Mouse (Mus musculus): ENCODE measurements at regions not wholly inside any gene's neighbourhood (a gene's known extent, or its start where the extent isn't known, plus 50 kb on each side); places are given as distances from the start of the nearest gene placed in this dataset.
A peak's percentile ranks its signal among the peaks of the same experiment; 100 is the strongest.

GRCm38 (mm10) chr7:116917921-116918670 lies 413.9 kb downstream of the Nucb2 start:
- no peaks in the 10 kb centered on the region for H3K9me3 ChIP-seq
- no peak for ATAC-seq (ENCODE audit: low FRiP score)
- no peaks in the 10 kb centered on the region for H3K27me3 ChIP-seq
- no peak overlapping the region for H3K4me3 ChIP-seq
- WGBS: 87% methylated on average over 6 of the region's 6 CpGs
- H3K27ac ChIP-seq: no peak overlapping the region
- no peak overlapping the region for H3K4me2 ChIP-seq
- no peak overlapping the region for H3K9ac ChIP-seq
- no peaks in the 10 kb centered on the region; the same call in 1 of the 2 replicates for H3K4me1 ChIP-seq (replicated peaks)
- H3K36me3 ChIP-seq: no peaks in the 10 kb centered on the region

- no peak for ATAC-seq (ENCODE audit: low FRiP score)
- H3K36me3 ChIP-seq: no peaks in the 10 kb centered on the region
Measured at GRCm38 (mm10) chr7:116946448-116946847, 434.3 kb upstream of the Xylt1 start.

GRCm38 (mm10) chr7:116959196-116959895 lies 421.4 kb upstream of the Xylt1 start:
- no peak for ATAC-seq (ENCODE audit: low FRiP score)
- WGBS: 84% methylated on average over 14 of the region's 14 CpGs
- no peaks in the 10 kb centered on the region for H3K9me3 ChIP-seq
- no peaks in the 10 kb centered on the region for H3K36me3 ChIP-seq
- H3K4me2 ChIP-seq: no peak overlapping the region
- no peaks in the 10 kb centered on the region for H3K27me3 ChIP-seq
- H3K27ac ChIP-seq: no peak overlapping the region
- no peak overlapping the region for H3K9ac ChIP-seq
- no peaks in the 10 kb centered on the region for H3K4me1 ChIP-seq (replicated peaks)
- no peak overlapping the region for H3K4me3 ChIP-seq

More at GRCm38 (mm10) chr7:116946448-116946847, 434.3 kb upstream of the Xylt1 start:
- no peaks in the 10 kb centered on the region for H3K4me1 ChIP-seq (replicated peaks)
- WGBS: 88% methylated on average over 2 of the region's 2 CpGs
- no peak overlapping the region for H3K4me2 ChIP-seq
- H3K4me3 ChIP-seq: no peak overlapping the region
- no peaks in the 10 kb centered on the region for H3K27me3 ChIP-seq
- H3K9me3 ChIP-seq: no peaks in the 10 kb centered on the region
- H3K27ac ChIP-seq: no peak overlapping the region
- no peak overlapping the region for H3K9ac ChIP-seq

- no peaks in the 10 kb centered on the region for H3K4me1 ChIP-seq (replicated peaks)
- no peaks in the 10 kb centered on the region for H3K36me3 ChIP-seq
- ATAC-seq (ENCODE audit: low FRiP score): no peak
- H3K9me3 ChIP-seq: no peaks in the 10 kb centered on the region
- H3K27ac ChIP-seq: no peak overlapping the region
- H3K4me3 ChIP-seq: no peak overlapping the region
- H3K4me2 ChIP-seq: no peak overlapping the region
- no peak overlapping the region for H3K9ac ChIP-seq
- no peaks in the 10 kb centered on the region for H3K27me3 ChIP-seq
- 82% methylated on average over 6 of the region's 6 CpGs for WGBS
Measured at GRCm38 (mm10) chr7:116963839-116964238, 416.9 kb upstream of the Xylt1 start.

- H3K27me3 ChIP-seq: no peaks in the 10 kb centered on the region
- no peak for ATAC-seq (ENCODE audit: low FRiP score)
- H3K4me3 ChIP-seq: no peak overlapping the region
- H3K9me3 ChIP-seq: no peaks in the 10 kb centered on the region
- no peak overlapping the region for H3K9ac ChIP-seq
- H3K4me2 ChIP-seq: no peak overlapping the region
- no peak overlapping the region for H3K27ac ChIP-seq
- no peaks in the 10 kb centered on the region for H3K36me3 ChIP-seq
- H3K4me1 ChIP-seq (replicated peaks): no peaks in the 10 kb centered on the region
- 57% methylated on average over 2 of the region's 2 CpGs for WGBS
Measured at GRCm38 (mm10) chr7:116991351-116991750, 389.4 kb upstream of the Xylt1 start.

- Histone ChIP-seq H3K9me3 (no peaks in the 10 kb centered on the region), H3K4me3 (no peak overlapping the region), H3K9ac (no peak overlapping the region), H3K36me3 (no peaks in the 10 kb centered on the region), H3K27me3 (no peaks in the 10 kb centered on the region), H3K4me2 (no peak overlapping the region), H3K27ac (no peak overlapping the region), H3K4me1 (replicated peaks) (no peaks in the 10 kb centered on the region)
- no peak for ATAC-seq (ENCODE audit: low FRiP score)
Measured at GRCm38 (mm10) chr7:116992166-116992565, 388.6 kb upstream of the Xylt1 start.

- H3K4me1 ChIP-seq (replicated peaks): no peaks in the 10 kb centered on the region
- H3K4me3 ChIP-seq: no peak overlapping the region
- no peak overlapping the region for H3K4me2 ChIP-seq
- no peak overlapping the region for H3K9ac ChIP-seq
- no peaks in the 10 kb centered on the region for H3K27me3 ChIP-seq
- H3K27ac ChIP-seq: no peak overlapping the region
- ATAC-seq (ENCODE audit: low FRiP score): no peak
- 90% methylated on average over 3 of the region's 3 CpGs for WGBS
- H3K9me3 ChIP-seq: no peaks in the 10 kb centered on the region
- no peaks in the 10 kb centered on the region for H3K36me3 ChIP-seq
Measured at GRCm38 (mm10) chr7:116995770-116996169, 385.0 kb upstream of the Xylt1 start.

- Histone ChIP-seq H3K36me3 (no peaks in the 10 kb centered on the region), H3K9me3 (no peaks in the 10 kb centered on the region), H3K27me3 (no peaks in the 10 kb centered on the region), H3K9ac (no peak overlapping the region), H3K4me1 (replicated peaks) (no peaks in the 10 kb centered on the region), H3K4me3 (no peak overlapping the region), H3K27ac (no peak overlapping the region), H3K4me2 (no peak overlapping the region)
- ATAC-seq (ENCODE audit: low FRiP score): no peak
Measured at GRCm38 (mm10) chr7:117003167-117003566, 377.6 kb upstream of the Xylt1 start.

- no peaks in the 10 kb centered on the region for H3K36me3 ChIP-seq
- H3K4me1 ChIP-seq (replicated peaks): no peaks in the 10 kb centered on the region
- H3K27me3 ChIP-seq: no peaks in the 10 kb centered on the region
- no peaks in the 10 kb centered on the region for H3K9me3 ChIP-seq
- 93% methylated on average over 1 of the region's 1 CpGs for WGBS
- H3K4me3 ChIP-seq: no peak overlapping the region
- no peak overlapping the region for H3K27ac ChIP-seq
- H3K9ac ChIP-seq: no peak overlapping the region
- no peak for ATAC-seq (ENCODE audit: low FRiP score)
- H3K4me2 ChIP-seq: no peak overlapping the region
Measured at GRCm38 (mm10) chr7:117018349-117018748, 362.4 kb upstream of the Xylt1 start.

- Histone ChIP-seq H3K4me3 (no peak overlapping the region), H3K9ac (no peak overlapping the region), H3K27ac (no peak overlapping the region), H3K9me3 (no peaks in the 10 kb centered on the region), H3K4me1 (replicated peaks) (no peaks in the 10 kb centered on the region), H3K36me3 (no peaks in the 10 kb centered on the region), H3K4me2 (no peak overlapping the region), H3K27me3 (no peaks in the 10 kb centered on the region)
- WGBS: 68% methylated on average over 4 of the region's 4 CpGs
- no peak for ATAC-seq (ENCODE audit: low FRiP score)
Measured at GRCm38 (mm10) chr7:117021716-117022115, 359.1 kb upstream of the Xylt1 start.

GRCm38 (mm10) chr7:117044926-117045325 lies 335.9 kb upstream of the Xylt1 start:
- 76% methylated on average over 9 of the region's 9 CpGs for WGBS
- Histone ChIP-seq H3K4me1 (replicated peaks) (peaks cover 3% of the 10 kb centered on the region; the same call in 1 of the 2 replicates), H3K4me3 (no peak overlapping the region), H3K9me3 (no peaks in the 10 kb centered on the region), H3K27ac (peak overlapping the region; percentile 5), H3K36me3 (no peaks in the 10 kb centered on the region), H3K4me2 (no peak overlapping the region), H3K27me3 (no peaks in the 10 kb centered on the region), H3K9ac (no peak overlapping the region)
- no peak for ATAC-seq (ENCODE audit: low FRiP score)

- no peak overlapping the region for H3K4me2 ChIP-seq
- no peak for ATAC-seq (ENCODE audit: low FRiP score)
- no peaks in the 10 kb centered on the region for H3K36me3 ChIP-seq
- no peak overlapping the region for H3K27ac ChIP-seq
- H3K4me3 ChIP-seq: no peak overlapping the region
- no peak overlapping the region for H3K9ac ChIP-seq
- H3K27me3 ChIP-seq: no peaks in the 10 kb centered on the region
- H3K9me3 ChIP-seq: no peaks in the 10 kb centered on the region
- H3K4me1 ChIP-seq (replicated peaks): 0 out of 2 replicates have a peak, but pooled peaks cover 3% of the 10 kb centered on the region
Measured at GRCm38 (mm10) chr7:117049249-117049648, 331.5 kb upstream of the Xylt1 start.

GRCm38 (mm10) chr7:117065771-117066170 lies 315.0 kb upstream of the Xylt1 start:
- Histone ChIP-seq H3K27me3 (no peaks in the 10 kb centered on the region), H3K27ac (no peak overlapping the region), H3K4me3 (no peak overlapping the region), H3K4me2 (no peak overlapping the region), H3K4me1 (replicated peaks) (no peaks in the 10 kb centered on the region), H3K9ac (no peak overlapping the region), H3K9me3 (no peaks in the 10 kb centered on the region), H3K36me3 (no peaks in the 10 kb centered on the region)
- 80% methylated on average over 2 of the region's 2 CpGs for WGBS
- no peak for ATAC-seq (ENCODE audit: low FRiP score)

Measured in hindbrain, embryonic 13.5 days (tissue).